Comparison of ENCODE assay signal across 7 mouse cellular contexts in the genomic region with DNA sequence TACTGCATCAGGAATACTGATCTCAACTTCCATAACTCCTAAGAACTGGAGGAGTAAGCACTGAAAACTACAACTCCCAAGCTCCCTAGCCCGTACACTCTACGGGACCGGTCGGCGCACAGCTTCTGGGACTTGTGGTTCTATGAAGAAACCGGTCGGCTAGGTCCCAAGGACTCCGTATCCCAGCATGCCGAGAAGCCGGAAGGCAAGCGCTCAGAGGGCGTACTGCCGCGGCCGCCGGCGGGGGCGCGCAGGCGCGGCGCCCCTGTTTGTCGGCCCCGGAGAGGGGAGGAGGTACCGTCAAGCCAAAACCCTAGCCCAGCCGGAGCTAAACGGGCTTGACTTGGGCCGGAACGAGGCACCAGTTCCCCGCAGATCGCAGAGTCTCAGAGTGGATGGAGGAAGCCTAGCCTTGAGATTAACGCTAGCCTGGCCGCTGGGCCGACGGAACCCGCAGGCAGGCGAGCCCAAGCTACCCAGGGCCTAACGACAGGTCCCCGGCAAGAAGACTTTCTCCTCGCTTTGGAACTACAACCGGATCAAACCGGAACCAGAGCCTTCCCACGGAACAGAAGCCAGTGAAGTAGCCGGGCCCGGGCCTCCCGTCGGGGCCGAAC. TPM values are rescaled to one million over a fixed set of nuclear protein-coding genes. Genes with fewer than 3 reads are reported as not detected.
DNase-seq lines count a peak whose midpoint lies in the region; ATAC-seq and TF ChIP-seq lines count a peak whose summit lies in the region.

Gene Tmem115 (plus strand): TSS at position 155 of the 617 bp plus-strand sequence.

- H3K4me3 ChIP-seq in embryonic facial prominence, embryonic 12.5 days: peak within 1 kb of the TSS; percentile 61
- H3K4me3 ChIP-seq in kidney, adult 2 months (ENCODE audit: insufficient read depth, low read depth, low read length): peak within 1 kb of the TSS; percentile 89
- peak within 1 kb of the TSS; percentile 76 for H3K4me3 ChIP-seq in limb, embryonic 12.5 days (replicated peaks)
- peak within 1 kb of the TSS; percentile 92 for H3K4me3 ChIP-seq in midbrain, embryonic 15.5 days
- H3K4me3 ChIP-seq in spleen, adult 2 months (ENCODE audit: extremely low read depth, insufficient read depth, insufficient read length): peak within 1 kb of the TSS; percentile 85

- H3K9ac ChIP-seq in embryonic facial prominence, embryonic 12.5 days: peak within 1 kb of the TSS; percentile 80
- H3K9ac ChIP-seq in limb, embryonic 12.5 days (replicated peaks): peak within 1 kb of the TSS; percentile 81
- H3K9ac ChIP-seq in midbrain, embryonic 15.5 days: peak within 1 kb of the TSS; percentile 88

- peak; percentile 87 for DNase-seq in adrenal gland, postnatal 25 days
- peak; percentile 100 for DNase-seq in heart, adult 11 months
- peak; percentile 98 for DNase-seq in kidney, adult 2 months
- peak; percentile 84 to 88 for DNase-seq in spleen, adult 2 months (ENCODE audit: low read depth in 1 of 2, low spot score in 2 of 2)

- peak; percentile 98 for ATAC-seq in embryonic facial prominence, embryonic 12.5 days (ENCODE audit: insufficient number of reproducible peaks, insufficient read depth, low FRiP score, low TSS enrichment)
- ATAC-seq in limb, embryonic 12.5 days (ENCODE audit: insufficient number of reproducible peaks, insufficient read depth, low FRiP score, low TSS enrichment, low read depth): peak; percentile 99
- ATAC-seq in midbrain, embryonic 15.5 days (replicated peaks): peak; percentile 98

- under 1% methylated on average over 48 of the region's 48 CpGs for WGBS in embryonic facial prominence, embryonic 12.5 days
- WGBS in kidney, adult 2 months: under 1% methylated on average over 48 of the region's 48 CpGs
- WGBS in limb, embryonic 12.5 days: under 1% methylated on average over 48 of the region's 48 CpGs
- WGBS in midbrain, embryonic 15.5 days: 0% methylated on average over 47 of the region's 48 CpGs
- WGBS in spleen, adult 2 months: under 1% methylated on average over 48 of the region's 48 CpGs

- H3K36me3 ChIP-seq in embryonic facial prominence, embryonic 12.5 days: peaks cover 17% of the 10 kb centered on the region
- H3K36me3 ChIP-seq in kidney, adult 2 months (ENCODE audit: control insufficient read depth, insufficient read depth, low read length): 0 out of 2 replicates have a peak, but pooled peaks cover 2% of the 10 kb centered on the region
- H3K36me3 ChIP-seq in limb, embryonic 12.5 days: peaks cover 25% of the 10 kb centered on the region
- H3K36me3 ChIP-seq in midbrain, embryonic 15.5 days (replicated peaks): peaks cover 12% of the 10 kb centered on the region
- H3K36me3 ChIP-seq in spleen, adult 2 months (ENCODE audit: control insufficient read depth, insufficient read depth, low read length): peaks cover 11% of the 10 kb centered on the region

- H3K9me3 ChIP-seq in embryonic facial prominence, embryonic 12.5 days: no peaks in the 10 kb centered on the region
- no peaks in the 10 kb centered on the region for H3K9me3 ChIP-seq in limb, embryonic 12.5 days
- no peaks in the 10 kb centered on the region for H3K9me3 ChIP-seq in midbrain, embryonic 15.5 days

- no peak for TF ChIP-seq CTCF in kidney, adult 2 months (conservative IDR thresholded peaks at IDR 0.05; ENCODE audit: insufficient read depth, insufficient read length, low read depth, low read length)
- TF ChIP-seq CTCF in spleen, adult 2 months (IDR thresholded peaks at IDR 0.05; ENCODE audit: extremely low read depth, insufficient read depth, insufficient read length, insufficient replicate concordance): no peak

- H3K4me2 ChIP-seq in embryonic facial prominence, embryonic 12.5 days (replicated peaks): peak within 1 kb of the TSS; percentile 93
- H3K4me2 ChIP-seq in limb, embryonic 12.5 days: peak within 1 kb of the TSS; percentile 99
- H3K4me2 ChIP-seq in midbrain, embryonic 15.5 days: peak within 1 kb of the TSS; percentile 98

- no peaks in the 10 kb centered on the region for H3K27me3 ChIP-seq in embryonic facial prominence, embryonic 12.5 days
- H3K27me3 ChIP-seq in kidney, adult 2 months (replicated peaks; ENCODE audit: control insufficient read depth, insufficient read depth, low read length): no peaks in the 10 kb centered on the region
- peaks cover 8% of the 10 kb centered on the region; the same call in 1 of the 2 replicates for H3K27me3 ChIP-seq in limb, embryonic 12.5 days
- H3K27me3 ChIP-seq in midbrain, embryonic 15.5 days (replicated peaks): no peaks in the 10 kb centered on the region
- no peaks in the 10 kb centered on the region for H3K27me3 ChIP-seq in spleen, adult 2 months (ENCODE audit: control insufficient read depth, insufficient read depth, low read length)

- peak; percentile 49 for TF ChIP-seq POLR2A in kidney, adult 2 months (IDR thresholded peaks at IDR 0.05; ENCODE audit: low read depth, low read length)
- TF ChIP-seq POLR2A in spleen, adult 2 months (IDR thresholded peaks at IDR 0.05; ENCODE audit: low read depth, low read length): peak; percentile 46

- peak within 1 kb of the TSS; percentile 71 for H3K27ac ChIP-seq in embryonic facial prominence, embryonic 12.5 days
- peak within 1 kb of the TSS; percentile 91 for H3K27ac ChIP-seq in kidney, adult 2 months (ENCODE audit: insufficient read depth, low read depth, low read length)
- H3K27ac ChIP-seq in limb, embryonic 12.5 days: peak within 1 kb of the TSS; percentile 60; the same call in 1 of the 2 replicates
- H3K27ac ChIP-seq in midbrain, embryonic 15.5 days: peak within 1 kb of the TSS; percentile 76
- H3K27ac ChIP-seq in spleen, adult 2 months (ENCODE audit: insufficient read depth, low read length): peak within 1 kb of the TSS; percentile 84

- H3K4me1 ChIP-seq in embryonic facial prominence, embryonic 12.5 days: peaks cover 24% of the 10 kb centered on the region
- H3K4me1 ChIP-seq in kidney, adult 2 months (ENCODE audit: control insufficient read depth, insufficient read depth, low read length): peaks cover 13% of the 10 kb centered on the region; the same call in 1 of the 2 replicates
- peaks cover 27% of the 10 kb centered on the region for H3K4me1 ChIP-seq in limb, embryonic 12.5 days (replicated peaks)
- peaks cover 34% of the 10 kb centered on the region for H3K4me1 ChIP-seq in midbrain, embryonic 15.5 days
- peaks cover 11% of the 10 kb centered on the region; the same call in 1 of the 2 replicates for H3K4me1 ChIP-seq in spleen, adult 2 months (ENCODE audit: control insufficient read depth, insufficient read depth, insufficient read length)

RNA-seq across cellular contexts. Expression of gene Tmem115, which starts in this region (rescaled TPM):
- total RNA-seq in adrenal gland, postnatal 25 days (2021): 44.5 and 47.6 TPM in 2 replicates
- polyA plus RNA-seq in embryonic facial prominence, embryonic 12.5 days (2016; fragmentation: Nextera tagmentation; extraction: Ambion mirVana): 49.7 and 50.1 TPM in 2 replicates
- polyA plus RNA-seq in kidney, adult 2 months (2012; rRNA removed): 52.1 and 63.6 TPM in 2 replicates
- polyA plus RNA-seq in limb, embryonic 12.5 days (2016; fragmentation: Nextera tagmentation; extraction: Ambion mirVana): 47.0 and 47.7 TPM in 2 replicates
- polyA plus RNA-seq in midbrain, embryonic 15.5 days (2015; fragmentation: Nextera tagmentation; extraction: Ambion mirVana): 48.0 and 50.5 TPM in 2 replicates
- polyA plus RNA-seq in spleen, adult 2 months (2012; rRNA removed): 28.6 and 33.4 TPM in 2 replicates

Comparison
In these comparisons a context has a peak if more than half of its experiments do, and no peak if none do; other contexts are left out.
1. Peak in every context shown above with its lines: DNase-seq, ATAC-seq, H3K4me3 ChIP-seq and H3K27ac ChIP-seq.